Mouse (Mus musculus): ENCODE results near the gene Tex9.

DNA sequence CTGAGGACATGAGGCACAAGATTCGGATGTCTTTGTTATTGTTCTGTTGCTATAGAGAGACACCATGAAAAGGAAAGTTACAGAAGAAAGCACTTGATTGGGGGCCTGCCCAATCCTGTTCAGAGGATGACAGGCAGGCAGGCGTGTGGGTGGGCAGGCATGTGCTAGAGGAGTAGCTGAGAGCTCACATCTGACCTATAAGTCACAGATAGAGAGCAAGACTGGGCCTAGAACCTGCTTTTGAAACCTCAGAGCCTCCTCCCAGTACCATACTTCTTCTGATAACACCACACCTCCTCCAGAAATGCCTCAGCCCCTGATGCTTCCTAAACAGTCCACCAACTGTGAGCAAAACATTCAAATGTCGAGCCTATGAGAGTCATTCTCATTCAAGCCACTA is 73.6 kb downstream of the Tex9 start:
- TF ChIP-seq POLR2A (IDR thresholded peaks at IDR 0.05; ENCODE audit: control insufficient read depth, low read depth, low read length) (no peak), CTCF (IDR thresholded peaks at IDR 0.05; ENCODE audit: control insufficient read depth, insufficient read depth, insufficient replicate concordance, low read depth, low read length) (no peak)

All from testis, adult 2 months (tissue).